Mouse (Mus musculus) frontal cortex, adult 2 months (tissue): ENCODE measurements around the gene Dnase2b. TPM values are rescaled to one million over a fixed set of nuclear protein-coding genes. Genes with fewer than 3 reads are reported as not detected.

Source experiments
- DNase-seq, 2 experiments: peaks; one replicate each; pipeline ENCODE4 v3.0.0; 2022; ENCODE audit warnings: low spot score in 1 of 2; ENCODE audit errors: extremely low spot score in 1 of 2
- polyA plus RNA-seq: library from polyadenylated mRNA; depleted of rRNA; stranded (reverse); fragments of >200 nt; gene quantifications from 2 replicates; pipeline ENCODE4 v1.2.3, GENCODE M21; 2012; rRNA removed

Dnase2b gene
- polyA plus RNA-seq, 1 experiment = not detected

- no peak for DNase-seq
Measured at GRCm38 (mm10) chr3:146571341-146571740, 44.1 kb downstream of the Dnase2b start.

- no peak for DNase-seq
Measured at GRCm38 (mm10) chr3:146570939-146571338, 44.5 kb downstream of the Dnase2b start.

GRCm38 (mm10) chr3:146570148-146570782 is 45.1 kb downstream of the Dnase2b start, which contains the start of gene Uox:
TSS of gene Uox (plus strand) at chr3:146570426.
- no peak for DNase-seq

- no peak for DNase-seq
Measured at GRCm38 (mm10) chr3:146569594-146569993, 45.8 kb downstream of the Dnase2b start.

- peak; percentile 11 to 54 for DNase-seq
Measured at GRCm38 (mm10) chr3:146567884-146568530, 47.4 kb downstream of the Dnase2b start.

GRCm38 (mm10) chr3:146567366-146567765 is 48.0 kb downstream of the Dnase2b start:
- DNase-seq = no peak

- no peak for DNase-seq
Measured at GRCm38 (mm10) chr3:146565065-146565411, 50.4 kb downstream of the Dnase2b start.

GRCm38 (mm10) chr3:146564268-146565064 is 50.9 kb downstream of the Dnase2b start:
- DNase-seq = peak; percentile 54 to 93

GRCm38 (mm10) chr3:146562936-146563335 is 52.5 kb downstream of the Dnase2b start:
- DNase-seq = no peak

- peak in 1 of 2 experiments; percentile 20 for DNase-seq
Measured at GRCm38 (mm10) chr3:146557507-146557906, 57.9 kb downstream of the Dnase2b start.

GRCm38 (mm10) chr3:146556567-146556966 is 58.8 kb downstream of the Dnase2b start:
- DNase-seq = no peak

GRCm38 (mm10) chr3:146554816-146555215 is 60.6 kb downstream of the Dnase2b start:
- DNase-seq = no peak

- DNase-seq = no peak
Measured at GRCm38 (mm10) chr3:146543632-146544031, 71.8 kb downstream of the Dnase2b start.

GRCm38 (mm10) chr3:146540521-146541273 is 74.7 kb downstream of the Dnase2b start:
- DNase-seq = no peak

- DNase-seq = no peak
Measured at GRCm38 (mm10) chr3:146534986-146535385, 80.4 kb downstream of the Dnase2b start.

Other genes starting within 250 kb of the Dnase2b start
- 38.1 and 38.9 TPM in 2 replicates for gene Ssx2ip, start 211.0 kb downstream of the Dnase2b start, polyA plus RNA-seq
- gene Ctbs, start 165.8 kb downstream of the Dnase2b start, polyA plus RNA-seq = 5.1 and 6.0 TPM in 2 replicates
- gene Spata1, start 115.8 kb downstream of the Dnase2b start, polyA plus RNA-seq = 3.4 and 4.7 TPM in 2 replicates
- gene Gng5, start 115.8 kb downstream of the Dnase2b start, polyA plus RNA-seq = 93.6 and 102 TPM in 2 replicates
- 18.9 and 19.7 TPM in 2 replicates for gene Rpf1, start 94.2 kb downstream of the Dnase2b start, polyA plus RNA-seq
- 0.20 and 0.34 TPM in 2 replicates for gene Uox, start 45.2 kb downstream of the Dnase2b start, polyA plus RNA-seq
- gene 4930503B20Rik, start 35.7 kb upstream of the Dnase2b start, polyA plus RNA-seq = not detected in 2 replicates
- gene Samd13, start 70.0 kb upstream of the Dnase2b start, polyA plus RNA-seq = 0.48 and 0.64 TPM in 2 replicates
- 193 and 194 TPM in 2 replicates for gene Prkacb, start 197.4 kb upstream of the Dnase2b start, polyA plus RNA-seq
- gene Ttll7, start 236.8 kb upstream of the Dnase2b start, polyA plus RNA-seq = 57.6 and 65.3 TPM in 2 replicates